8 mouse cellular contexts compared by ENCODE assay signal in the genomic region with DNA sequence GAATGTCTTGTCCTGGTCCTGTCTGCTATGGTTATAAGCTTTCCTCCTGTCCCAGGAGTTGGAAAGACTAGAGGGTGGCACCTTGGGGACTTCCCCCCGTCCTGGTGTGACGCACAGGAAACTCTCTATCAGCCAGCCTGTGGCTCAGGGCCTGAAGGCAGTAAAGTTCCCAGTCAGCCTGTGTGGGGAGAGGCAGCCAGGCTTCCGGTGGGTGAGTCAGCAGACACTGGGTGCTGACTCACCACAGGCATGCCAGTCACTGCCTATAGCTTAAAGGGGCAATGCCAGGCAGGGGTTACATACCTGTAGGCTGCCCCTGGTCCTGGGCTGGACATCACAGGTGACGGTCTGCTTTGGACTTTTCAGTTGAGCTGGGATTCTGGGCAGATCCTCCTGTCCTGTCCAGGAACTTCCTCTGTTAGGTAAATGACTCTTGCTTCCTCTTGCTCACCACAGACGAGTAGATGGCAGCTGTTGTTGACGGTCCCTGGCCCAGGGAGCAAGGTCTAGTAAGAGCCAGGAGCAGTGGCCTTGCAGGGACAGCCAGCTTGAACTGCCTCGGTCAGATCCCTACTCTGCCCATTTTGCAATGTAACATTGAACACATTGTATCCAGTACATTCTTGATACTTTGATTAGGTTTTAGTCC. TPM values are rescaled to one million over a fixed set of nuclear protein-coding genes. Genes with fewer than 3 reads are reported as not detected.
A peak's percentile ranks its signal among the peaks of the same experiment; 100 is the strongest.
DNase-seq lines count a peak whose midpoint lies in the region; ATAC-seq and TF ChIP-seq lines count a peak whose summit lies in the region.

No protein-coding gene starts in this region.

- peaks cover 53% of the 10 kb centered on the region for H3K4me1 ChIP-seq in forebrain, embryonic 10.5 days
- peaks cover 18% of the 10 kb centered on the region for H3K4me1 ChIP-seq in forebrain, embryonic 16.5 days (replicated peaks; ENCODE audit: control insufficient read depth, insufficient read depth, low read length)
- H3K4me1 ChIP-seq in liver, postnatal 0 days (ENCODE audit: insufficient read depth) = peaks cover 72% of the 10 kb centered on the region
- peaks cover 28% of the 10 kb centered on the region for H3K4me1 ChIP-seq in forebrain, embryonic 13.5 days

- ATAC-seq in forebrain, embryonic 16.5 days = no peak
- ATAC-seq in liver, postnatal 0 days = peak; percentile 83
- ATAC-seq in forebrain, embryonic 13.5 days = no peak

- intact Hi-C loops in gastrocnemius, postnatal 36 days (cut with DNase I) = no loop called here

- H3K9ac ChIP-seq in forebrain, embryonic 16.5 days (replicated peaks; ENCODE audit: low read depth, low read length) = no peak overlapping the region
- peak overlapping the region; percentile 65 for H3K9ac ChIP-seq in liver, postnatal 0 days (replicated peaks)
- no peak overlapping the region for H3K9ac ChIP-seq in forebrain, embryonic 13.5 days

- TF ChIP-seq CTCF in liver, postnatal 0 days (IDR thresholded peaks at IDR 0.05; ENCODE audit: low read depth) = no peak

- 88% methylated on average over 7 of the region's 7 CpGs for WGBS in forebrain, embryonic 10.5 days
- 88% methylated on average over 7 of the region's 7 CpGs for WGBS in forebrain, embryonic 16.5 days
- 6% methylated on average over 7 of the region's 7 CpGs for WGBS in liver, postnatal 0 days (ENCODE audit: insufficient replicate concordance)
- 89% methylated on average over 7 of the region's 7 CpGs for WGBS in forebrain, embryonic 13.5 days

- peaks cover 4% of the 10 kb centered on the region; the same call in 1 of the 2 replicates for H3K27me3 ChIP-seq in forebrain, embryonic 10.5 days (ENCODE audit: poor library complexity, severe bottlenecking)
- no peaks in the 10 kb centered on the region for H3K27me3 ChIP-seq in forebrain, embryonic 16.5 days (replicated peaks; ENCODE audit: control insufficient read depth, insufficient read depth, low read length)
- no peaks in the 10 kb centered on the region for H3K27me3 ChIP-seq in liver, postnatal 0 days (ENCODE audit: insufficient read depth, low read length)
- H3K27me3 ChIP-seq in forebrain, embryonic 13.5 days = peaks cover 2% of the 10 kb centered on the region; the same call in 1 of the 2 replicates

- H3K36me3 ChIP-seq in forebrain, embryonic 10.5 days (replicated peaks) = peaks cover 23% of the 10 kb centered on the region
- H3K36me3 ChIP-seq in forebrain, embryonic 16.5 days (ENCODE audit: control insufficient read depth, insufficient read depth) = no peaks in the 10 kb centered on the region
- peaks cover 13% of the 10 kb centered on the region; the same call in 1 of the 2 replicates for H3K36me3 ChIP-seq in liver, postnatal 0 days (replicated peaks; ENCODE audit: insufficient read depth, low read length)
- no peaks in the 10 kb centered on the region for H3K36me3 ChIP-seq in forebrain, embryonic 13.5 days (ENCODE audit: poor library complexity, severe bottlenecking)

- no peaks in the 10 kb centered on the region for H3K9me3 ChIP-seq in forebrain, embryonic 10.5 days
- H3K9me3 ChIP-seq in forebrain, embryonic 16.5 days (ENCODE audit: control insufficient read depth, low read length) = no peaks in the 10 kb centered on the region
- no peaks in the 10 kb centered on the region for H3K9me3 ChIP-seq in liver, postnatal 0 days (ENCODE audit: low read length)
- no peaks in the 10 kb centered on the region for H3K9me3 ChIP-seq in forebrain, embryonic 13.5 days (replicated peaks)

- H3K4me3 ChIP-seq in forebrain, embryonic 10.5 days = no peak overlapping the region
- H3K4me3 ChIP-seq in forebrain, embryonic 16.5 days (replicated peaks; ENCODE audit: low read length) = no peak overlapping the region
- H3K4me3 ChIP-seq in liver, postnatal 0 days (ENCODE audit: low read depth, low read length) = peak overlapping the region; percentile 31
- H3K4me3 ChIP-seq in forebrain, embryonic 13.5 days = no peak overlapping the region

- H3K27ac ChIP-seq in forebrain, embryonic 10.5 days = peak overlapping the region; percentile 8; the same call in 1 of the 2 replicates
- H3K27ac ChIP-seq in forebrain, embryonic 16.5 days (ENCODE audit: low read length) = no peak overlapping the region
- H3K27ac ChIP-seq in liver, postnatal 0 days (ENCODE audit: low read depth) = peak overlapping the region; percentile 97
- no peak overlapping the region for H3K27ac ChIP-seq in forebrain, embryonic 13.5 days

- no peak for DNase-seq in forebrain, embryonic 10.5 days (ENCODE audit: extremely low spot score, low spot score)
- peak; percentile 89 to 92 for DNase-seq in adrenal gland, postnatal 36 days
- DNase-seq in gastrocnemius, postnatal 36 days = peak; percentile 65 to 66
- DNase-seq in kidney, adult 8-10 months = peak; percentile 64 to 66
- DNase-seq in liver, postnatal 0 days = peak; percentile 87
- DNase-seq in spleen, adult 12 weeks (ENCODE audit: low spot score) = peak; percentile 81

- peak; percentile 84 for TF ChIP-seq EP300 in liver, postnatal 0 days (IDR thresholded peaks at IDR 0.05; ENCODE audit: low read depth)

- H3K4me2 ChIP-seq in forebrain, embryonic 16.5 days (ENCODE audit: low read length) = no peak overlapping the region
- peak overlapping the region; percentile 78 for H3K4me2 ChIP-seq in liver, postnatal 0 days (ENCODE audit: low read depth, low read length)
- no peak overlapping the region for H3K4me2 ChIP-seq in forebrain, embryonic 13.5 days

RNA-seq across cellular contexts. Expression of a gene that starts 3.6 kb away (rescaled TPM):
- 67.0 and 73.2 TPM in 2 replicates for polyA plus RNA-seq in forebrain, embryonic 10.5 days (2016; fragmentation: Nextera tagmentation; extraction: Ambion mirVana)
- polyA plus RNA-seq in forebrain, embryonic 16.5 days (2015; fragmentation: Nextera tagmentation; extraction: Ambion mirVana) = 33.6 and 38.1 TPM in 2 replicates
- total RNA-seq in adrenal gland, postnatal 36 days (2021) = 100 to 1,000 TPM in 1 of 2 experiments, 10 to 100 TPM in 1; 86.9 to 151 TPM
- total RNA-seq in gastrocnemius, postnatal 36 days (2021) = 100 to 1,000 TPM; 172 to 192 TPM
- polyA plus RNA-seq in liver, postnatal 0 days (2015; fragmentation: Nextera tagmentation; extraction: Ambion mirVana) = 61.7 and 66.5 TPM in 2 replicates
- 33.9 and 36.1 TPM in 2 replicates for polyA plus RNA-seq in forebrain, embryonic 13.5 days (2015; fragmentation: Nextera tagmentation; extraction: Ambion mirVana)

RNA-seq across cellular contexts. Expression of a gene that starts 20.9 kb away (rescaled TPM):
- polyA plus RNA-seq in forebrain, embryonic 10.5 days (2016; fragmentation: Nextera tagmentation; extraction: Ambion mirVana) = 20.1 and 23.0 TPM in 2 replicates
- 32.5 and 35.0 TPM in 2 replicates for polyA plus RNA-seq in forebrain, embryonic 16.5 days (2015; fragmentation: Nextera tagmentation; extraction: Ambion mirVana)
- total RNA-seq in adrenal gland, postnatal 36 days (2021) = 10 to 100 TPM; 19.5 to 26.3 TPM
- total RNA-seq in gastrocnemius, postnatal 36 days (2021) = 1 to 10 TPM; 6.8 to 9.6 TPM
- polyA plus RNA-seq in liver, postnatal 0 days (2015; fragmentation: Nextera tagmentation; extraction: Ambion mirVana) = 6.0 and 6.2 TPM in 2 replicates
- 27.3 and 33.7 TPM in 2 replicates for polyA plus RNA-seq in forebrain, embryonic 13.5 days (2015; fragmentation: Nextera tagmentation; extraction: Ambion mirVana)

RNA-seq across cellular contexts. Expression of a gene that starts 56.4 kb away (rescaled TPM):
- 74.3 and 76.2 TPM in 2 replicates for polyA plus RNA-seq in forebrain, embryonic 10.5 days (2016; fragmentation: Nextera tagmentation; extraction: Ambion mirVana)
- 56.6 and 61.2 TPM in 2 replicates for polyA plus RNA-seq in forebrain, embryonic 16.5 days (2015; fragmentation: Nextera tagmentation; extraction: Ambion mirVana)
- 10 to 100 TPM; 41.3 to 46.3 TPM for total RNA-seq in adrenal gland, postnatal 36 days (2021)
- 10 to 100 TPM; 37.7 to 41.3 TPM for total RNA-seq in gastrocnemius, postnatal 36 days (2021)
- 26.7 and 28.8 TPM in 2 replicates for polyA plus RNA-seq in liver, postnatal 0 days (2015; fragmentation: Nextera tagmentation; extraction: Ambion mirVana)
- 58.7 and 65.7 TPM in 2 replicates for polyA plus RNA-seq in forebrain, embryonic 13.5 days (2015; fragmentation: Nextera tagmentation; extraction: Ambion mirVana)

Comparison
In these comparisons a context has a peak if more than half of its experiments do, and no peak if none do; other contexts are left out.
1. H3K27ac ChIP-seq: peak in forebrain, embryonic 10.5 days (single experiment) and liver, postnatal 0 days (single experiment); none in forebrain, embryonic 16.5 days (single experiment) and forebrain, embryonic 13.5 days (single experiment).